Mouse (Mus musculus): ENCODE data around the gene Nit2.
A peak's percentile ranks its signal among the peaks of the same experiment; 100 is the strongest.

Gene Nit2

GRCm38 (mm10) chr16:57166611-57167513 lies at the start of gene Nit2:
Gene Nit2, minus strand, starts transcription at chr16:57167341.
- peak; percentile 14; the same call in 1 of the 2 replicates for TF ChIP-seq GATA4 (IDR thresholded peaks at IDR 0.05; ENCODE audit: insufficient replicate concordance, low read length)

- no peak for TF ChIP-seq GATA4 (IDR thresholded peaks at IDR 0.05; ENCODE audit: insufficient replicate concordance, low read length)
Observed at GRCm38 (mm10) chr16:57215957-57216356, 48.8 kb upstream of the Nit2 start.

GRCm38 (mm10) chr16:57211037-57211436 lies 43.9 kb upstream of the Nit2 start:
- TF ChIP-seq GATA4 (IDR thresholded peaks at IDR 0.05; ENCODE audit: insufficient replicate concordance, low read length): no peak

GRCm38 (mm10) chr16:57208342-57208741 lies 41.2 kb upstream of the Nit2 start:
- TF ChIP-seq GATA4 (IDR thresholded peaks at IDR 0.05; ENCODE audit: insufficient replicate concordance, low read length): no peak

GRCm38 (mm10) chr16:57197281-57197680 lies 30.1 kb upstream of the Nit2 start:
- TF ChIP-seq GATA4 (IDR thresholded peaks at IDR 0.05; ENCODE audit: insufficient replicate concordance, low read length): no peak

GRCm38 (mm10) chr16:57196590-57196989 lies 29.4 kb upstream of the Nit2 start:
- TF ChIP-seq GATA4 (IDR thresholded peaks at IDR 0.05; ENCODE audit: insufficient replicate concordance, low read length): no peak

- no peak for TF ChIP-seq GATA4 (IDR thresholded peaks at IDR 0.05; ENCODE audit: insufficient replicate concordance, low read length)
Observed at GRCm38 (mm10) chr16:57191214-57191613, 24.1 kb upstream of the Nit2 start.

- TF ChIP-seq GATA4 (IDR thresholded peaks at IDR 0.05; ENCODE audit: insufficient replicate concordance, low read length): no peak
Observed at GRCm38 (mm10) chr16:57190390-57190789, 23.2 kb upstream of the Nit2 start.

- no peak for TF ChIP-seq GATA4 (IDR thresholded peaks at IDR 0.05; ENCODE audit: insufficient replicate concordance, low read length)
Observed at GRCm38 (mm10) chr16:57189493-57189892, 22.4 kb upstream of the Nit2 start.

GRCm38 (mm10) chr16:57186618-57187017 lies 19.5 kb upstream of the Nit2 start:
- TF ChIP-seq GATA4 (IDR thresholded peaks at IDR 0.05; ENCODE audit: insufficient replicate concordance, low read length): no peak

- TF ChIP-seq GATA4 (IDR thresholded peaks at IDR 0.05; ENCODE audit: insufficient replicate concordance, low read length): no peak
Observed at GRCm38 (mm10) chr16:57182037-57182436, 14.9 kb upstream of the Nit2 start.

GRCm38 (mm10) chr16:57181180-57181579 lies 14.0 kb upstream of the Nit2 start:
- TF ChIP-seq GATA4 (IDR thresholded peaks at IDR 0.05; ENCODE audit: insufficient replicate concordance, low read length): no peak

- TF ChIP-seq GATA4 (IDR thresholded peaks at IDR 0.05; ENCODE audit: insufficient replicate concordance, low read length): peak; percentile 41; the same call in 1 of the 2 replicates
Observed at GRCm38 (mm10) chr16:57177664-57178063, 10.5 kb upstream of the Nit2 start.

- no peak for TF ChIP-seq GATA4 (IDR thresholded peaks at IDR 0.05; ENCODE audit: insufficient replicate concordance, low read length)
Observed at GRCm38 (mm10) chr16:57177254-57177653, 10.1 kb upstream of the Nit2 start.

GRCm38 (mm10) chr16:57176276-57176675 lies 9.1 kb upstream of the Nit2 start:
- no peak for TF ChIP-seq GATA4 (IDR thresholded peaks at IDR 0.05; ENCODE audit: insufficient replicate concordance, low read length)

- TF ChIP-seq GATA4 (IDR thresholded peaks at IDR 0.05; ENCODE audit: insufficient replicate concordance, low read length): no peak
Observed at GRCm38 (mm10) chr16:57175751-57176150, 8.6 kb upstream of the Nit2 start.

GRCm38 (mm10) chr16:57171570-57171969 lies 4.4 kb upstream of the Nit2 start:
- TF ChIP-seq GATA4 (IDR thresholded peaks at IDR 0.05; ENCODE audit: insufficient replicate concordance, low read length): no peak
